Mouse (Mus musculus): ENCODE results near the gene Gm20683.

DNA sequence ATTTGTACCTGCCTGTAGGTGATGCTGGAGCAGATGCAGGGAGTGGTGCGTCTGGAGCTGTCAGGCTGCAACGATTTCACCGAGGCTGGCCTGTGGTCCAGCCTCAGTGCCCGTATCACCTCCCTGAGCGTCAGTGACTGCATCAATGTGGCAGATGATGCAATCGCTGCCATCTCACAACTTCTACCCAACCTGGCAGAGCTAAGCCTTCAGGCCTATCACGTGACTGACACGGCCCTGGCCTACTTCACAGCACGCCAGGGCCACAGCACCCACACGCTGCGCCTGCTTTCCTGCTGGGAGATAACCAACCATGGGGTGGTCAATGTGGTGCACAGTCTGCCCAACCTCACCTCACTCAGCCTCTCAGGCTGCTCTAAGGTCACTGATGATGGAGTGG, 23.9 kb downstream of the Gm20683 start:
- no peak for TF ChIP-seq MAX (IDR thresholded peaks at IDR 0.05; ENCODE audit: low read depth)
- no peak for TF ChIP-seq POLR2A (IDR thresholded peaks at IDR 0.05; ENCODE audit: insufficient read length, low read depth)
- no peak for TF ChIP-seq SRF (IDR thresholded peaks at IDR 0.05; ENCODE audit: control insufficient read depth, insufficient read length, low read depth)
